Mouse (Mus musculus) liver, adult 2 months (tissue): ENCODE results near the gene Glcci1. TPM values are rescaled to one million over a fixed set of nuclear protein-coding genes. Genes with fewer than 3 reads are reported as not detected.

Experiments used
- DNase-seq: peaks from one replicate; pipeline ENCODE4 v3.0.0-alpha.2; 2011; ENCODE audit warnings: low read depth, low spot score; ENCODE audit errors: extremely low read depth
- H3K27ac ChIP-seq: fragments of 200-500 bp; replicated peaks from 2 replicates; pipeline ENCODE4 v1.5.1; 2012; ENCODE audit warnings: low read depth, mild to moderate bottlenecking, control low read depth, inconsistent platforms, low read length; ENCODE audit not compliant: insufficient read depth
- H3K27me3 ChIP-seq: fragments of 200-500 bp; 2 replicates; pipeline ENCODE4 v1.6.1; 2012; ENCODE audit warnings: mild to moderate bottlenecking, moderate library complexity, low read length, inconsistent platforms; ENCODE audit not compliant: control insufficient read depth, insufficient read depth
- H3K36me3 ChIP-seq: fragments of 200-500 bp; 2 replicates; pipeline ENCODE4 v1.6.1; 2012; ENCODE audit warnings: low read length, inconsistent platforms; ENCODE audit not compliant: control insufficient read depth, insufficient read depth
- H3K4me1 ChIP-seq: fragments of 200-500 bp; 2 replicates; pipeline ENCODE4 v1.6.1; 2011; ENCODE audit warnings: low read length; ENCODE audit not compliant: control insufficient read depth, insufficient read depth
- H3K4me3 ChIP-seq: fragments of 200-500 bp; 2 replicates; pipeline ENCODE4 v1.5.1; 2011; ENCODE audit warnings: low read depth, mild to moderate bottlenecking, control low read depth, low read length, moderate library complexity; ENCODE audit not compliant: insufficient read depth
- H3K79me2 ChIP-seq: fragments of 200-500 bp; 2 replicates; pipeline ENCODE4 v1.6.1; 2012; ENCODE audit warnings: inconsistent platforms, mild to moderate bottlenecking, low read length, moderate library complexity; ENCODE audit not compliant: control insufficient read depth, insufficient read depth
- H3K9ac ChIP-seq: fragments of 200-500 bp; 2 replicates; pipeline ENCODE4 v1.6.1; 2012; ENCODE audit warnings: low read depth, mild to moderate bottlenecking, control low read depth, inconsistent platforms, low read length
- CTCF ChIP-seq: fragments of 200-500 bp; IDR thresholded peaks from 2 replicates; pipeline ENCODE4 v1.5.1; 2011; ENCODE audit warnings: low read depth, low read length, control low read depth
- POLR2A ChIP-seq: fragments of 200-500 bp; IDR thresholded peaks from 2 replicates; pipeline ENCODE4 v1.6.1; 2011; ENCODE audit warnings: low read length, control low read depth; ENCODE audit not compliant: insufficient read depth; ENCODE audit errors: extremely low read depth
- WGBS: fragments of 180-500 bp; shearing (Covaris S2); methylation state at CpG from one replicate; pipeline ENCODE4 v1.1.7; 2018; 5-methylcytosine and 5-hydroxymethylcytosine counted together
- polyA plus RNA-seq: library from polyadenylated mRNA; depleted of rRNA; stranded (reverse); fragments of >200 nt; gene quantifications from 2 replicates; pipeline ENCODE4 v1.2.3, GENCODE M21; 2012
- total RNA-seq: library from RNA; depleted of rRNA; stranded (reverse); fragments of >200 nt; gene quantifications from 2 replicates; pipeline ENCODE4 v1.2.3, GENCODE M21; 2014

Gene Glcci1
- total and polyA plus RNA-seq, 2 experiments = 1.5 to 2.1 TPM

- Histone ChIP-seq H3K27ac (peak overlapping the region; percentile 66), H3K9ac (peak overlapping the region; percentile 98), H3K79me2 (peaks cover 6% of the 10 kb centered on the region; the same call in 1 of the 2 replicates), H3K27me3 (no peaks in the 10 kb centered on the region), H3K4me3 (peak overlapping the region; percentile 80), H3K36me3 (no peaks in the 10 kb centered on the region; the same call in 1 of the 2 replicates), H3K4me1 (peaks cover 7% of the 10 kb centered on the region; the same call in 1 of the 2 replicates)
- peak; percentile 27 for DNase-seq
- TF ChIP-seq CTCF (no peak), POLR2A (no peak)
- under 1% methylated on average over 53 of the region's 73 CpGs for WGBS
Observed at GRCm38 (mm10) chr6:8509961-8510863, 812 bp downstream of the Glcci1 start.

- 16% methylated on average over 7 of the region's 7 CpGs for WGBS
- H3K36me3 ChIP-seq = no peaks in the 10 kb centered on the region; the same call in 1 of the 2 replicates
- no peaks in the 10 kb centered on the region for H3K27me3 ChIP-seq
- H3K79me2 ChIP-seq = peaks cover 6% of the 10 kb centered on the region; the same call in 1 of the 2 replicates
- H3K4me1 ChIP-seq = peaks cover 7% of the 10 kb centered on the region; the same call in 1 of the 2 replicates
- no peak overlapping the region for H3K9ac ChIP-seq
- TF ChIP-seq CTCF (no peak), POLR2A (no peak)
- H3K27ac ChIP-seq = no peak overlapping the region
- peak overlapping the region; percentile 80; the same call in 1 of the 2 replicates for H3K4me3 ChIP-seq
- DNase-seq = no peak
Observed at GRCm38 (mm10) chr6:8510864-8511428, 1.5 kb downstream of the Glcci1 start.

GRCm38 (mm10) chr6:8511447-8511846, 2.0 kb downstream of the Glcci1 start:
- peaks cover 7% of the 10 kb centered on the region; the same call in 1 of the 2 replicates for H3K4me1 ChIP-seq
- H3K27me3 ChIP-seq = no peaks in the 10 kb centered on the region
- no peak overlapping the region for H3K27ac ChIP-seq
- DNase-seq = no peak
- TF ChIP-seq CTCF (no peak), POLR2A (no peak)
- 67% methylated on average over 3 of the region's 3 CpGs for WGBS
- H3K9ac ChIP-seq = no peak overlapping the region
- H3K79me2 ChIP-seq = peaks cover 6% of the 10 kb centered on the region; the same call in 1 of the 2 replicates
- no peak overlapping the region for H3K4me3 ChIP-seq
- no peaks in the 10 kb centered on the region; the same call in 1 of the 2 replicates for H3K36me3 ChIP-seq

- no peak for TF ChIP-seq CTCF
- TF ChIP-seq POLR2A = no peak
- H3K9ac ChIP-seq = no peak overlapping the region
- peaks cover 7% of the 10 kb centered on the region; the same call in 1 of the 2 replicates for H3K4me1 ChIP-seq
- H3K4me3 ChIP-seq = no peak overlapping the region
- no peaks in the 10 kb centered on the region for H3K27me3 ChIP-seq
- WGBS = 83% methylated on average over 8 of the region's 8 CpGs
- H3K79me2 ChIP-seq = peaks cover 6% of the 10 kb centered on the region; the same call in 1 of the 2 replicates
- DNase-seq = no peak
- no peak overlapping the region for H3K27ac ChIP-seq
- no peaks in the 10 kb centered on the region; the same call in 1 of the 2 replicates for H3K36me3 ChIP-seq
Observed at GRCm38 (mm10) chr6:8512416-8512815, 3.0 kb downstream of the Glcci1 start.

GRCm38 (mm10) chr6:8519687-8520086, 10.3 kb downstream of the Glcci1 start:
- no peak for DNase-seq
- no peak overlapping the region for H3K4me3 ChIP-seq
- no peak overlapping the region for H3K9ac ChIP-seq
- WGBS = 92% methylated on average over 3 of the region's 3 CpGs
- no peaks in the 10 kb centered on the region; the same call in 1 of the 2 replicates for H3K79me2 ChIP-seq
- H3K4me1 ChIP-seq = no peaks in the 10 kb centered on the region; the same call in 1 of the 2 replicates
- no peak overlapping the region for H3K27ac ChIP-seq
- TF ChIP-seq CTCF (no peak), POLR2A (no peak)
- no peaks in the 10 kb centered on the region for H3K36me3 ChIP-seq
- no peaks in the 10 kb centered on the region for H3K27me3 ChIP-seq
